Mouse (Mus musculus): ENCODE results near the gene Id2.

DNA sequence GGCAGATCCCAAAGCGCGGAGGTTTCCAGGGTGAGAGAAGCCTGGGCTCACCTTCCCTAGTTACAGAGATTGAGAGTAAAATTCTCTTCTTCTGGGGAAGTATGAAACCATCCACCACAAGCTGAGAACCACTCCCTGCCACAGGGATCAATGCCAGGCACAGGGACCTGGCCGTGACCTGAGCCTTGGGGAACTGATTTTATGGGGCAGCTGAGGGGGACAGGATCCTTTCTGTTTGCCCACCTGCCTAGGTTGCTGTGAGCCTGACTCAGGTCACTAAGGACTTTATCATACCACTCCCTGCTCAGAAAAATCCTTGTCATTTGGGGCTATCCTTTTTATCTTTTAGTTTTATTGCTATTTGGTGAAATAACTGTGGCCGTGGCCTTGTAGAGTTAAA, 41.7 kb upstream of the Id2 start:
- TF ChIP-seq CTCF (IDR thresholded peaks at IDR 0.05; ENCODE audit: borderline replicate concordance, extremely low read depth, insufficient read depth, insufficient read length) (no peak), POLR2A (IDR thresholded peaks at IDR 0.05; ENCODE audit: borderline replicate concordance, extremely low read depth, insufficient read depth, insufficient read length, poor library complexity, severe bottlenecking) (no peak)
